ENCODE assay signal across 8 mouse cellular contexts in the genomic region with DNA sequence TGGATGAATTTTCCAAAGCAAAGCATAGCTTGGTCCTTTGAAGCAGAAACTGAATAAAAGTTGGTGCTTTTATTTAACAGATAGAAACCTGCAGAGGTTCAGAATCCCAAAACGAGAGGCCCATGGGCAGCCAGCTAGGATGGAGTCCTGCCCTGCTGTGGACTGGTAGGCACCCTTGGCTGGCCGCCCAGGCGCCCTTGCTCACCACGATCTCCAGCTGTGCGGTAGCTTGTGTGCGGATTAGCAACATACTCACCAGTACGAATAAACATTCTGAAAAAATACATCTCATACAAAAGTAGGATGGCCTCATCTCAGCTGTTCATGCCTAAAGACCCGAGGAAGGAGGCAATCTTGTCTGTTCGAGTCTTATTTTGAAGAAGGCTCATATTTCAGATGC. TPM values are rescaled to one million over a fixed set of nuclear protein-coding genes. Genes with fewer than 3 reads are reported as not detected.
DNase-seq lines count a peak whose midpoint lies in the region; ATAC-seq lines count a peak whose summit lies in the region.
"Had no signal": no experiment of that assay in that cellular context is flagged by ENCODE, and none has a peak within 500 bp of the region (broad histone marks: within the 10 kb centered on the region; RNA-seq: fewer than 3 reads in every experiment).

No protein-coding gene starts in this region.

- WGBS in embryonic facial prominence, embryonic 14.5 days = 52% methylated on average over 9 of the region's 9 CpGs
- 71% methylated on average over 9 of the region's 9 CpGs for WGBS in hindbrain, embryonic 14.5 days
- 65% methylated on average over 9 of the region's 9 CpGs for WGBS in neural tube, embryonic 13.5 days

- no peaks in the 10 kb centered on the region for H3K9me3 ChIP-seq in embryonic facial prominence, embryonic 14.5 days (ENCODE audit: control insufficient read depth, low read length)
- no peaks in the 10 kb centered on the region for H3K9me3 ChIP-seq in hindbrain, embryonic 14.5 days (ENCODE audit: control insufficient read depth, low read length)
- H3K9me3 ChIP-seq in neural tube, embryonic 13.5 days = no peaks in the 10 kb centered on the region

- no peak overlapping the region for H3K27ac ChIP-seq in embryonic facial prominence, embryonic 14.5 days (replicated peaks; ENCODE audit: low read depth, low read length)
- H3K27ac ChIP-seq in hindbrain, embryonic 14.5 days = peak overlapping the region; percentile 95
- H3K27ac ChIP-seq in neural tube, embryonic 13.5 days (replicated peaks) = peak overlapping the region; percentile 97
- H3K27ac ChIP-seq: macrophage had no signal

- H3K4me1 ChIP-seq in embryonic facial prominence, embryonic 14.5 days (ENCODE audit: control insufficient read depth, insufficient read depth, low read length) = peaks cover 33% of the 10 kb centered on the region
- H3K4me1 ChIP-seq in hindbrain, embryonic 14.5 days (replicated peaks; ENCODE audit: control insufficient read depth, insufficient read depth, low read length) = peaks cover 50% of the 10 kb centered on the region
- peaks cover 81% of the 10 kb centered on the region for H3K4me1 ChIP-seq in neural tube, embryonic 13.5 days (replicated peaks)

- H3K36me3 ChIP-seq in embryonic facial prominence, embryonic 14.5 days (ENCODE audit: control insufficient read depth, insufficient read depth, low read length) = no peaks in the 10 kb centered on the region
- no peaks in the 10 kb centered on the region for H3K36me3 ChIP-seq in hindbrain, embryonic 14.5 days (replicated peaks; ENCODE audit: control insufficient read depth, insufficient read depth)
- H3K36me3 ChIP-seq in neural tube, embryonic 13.5 days = no peaks in the 10 kb centered on the region

- no peak overlapping the region for H3K4me3 ChIP-seq in embryonic facial prominence, embryonic 14.5 days (ENCODE audit: low read depth, low read length)
- H3K4me3 ChIP-seq in hindbrain, embryonic 14.5 days (replicated peaks; ENCODE audit: low read length) = no peak overlapping the region
- no peak overlapping the region for H3K4me3 ChIP-seq in neural tube, embryonic 13.5 days

- no peak overlapping the region for H3K4me2 ChIP-seq in embryonic facial prominence, embryonic 14.5 days (ENCODE audit: low read depth, low read length)
- no peak overlapping the region for H3K4me2 ChIP-seq in hindbrain, embryonic 14.5 days (replicated peaks)
- 0 out of 2 replicates have a peak overlapping the region, but pooled peaks have one; percentile 48 for H3K4me2 ChIP-seq in neural tube, embryonic 13.5 days

- DNase-seq in kidney, postnatal 25 days = peak; percentile 35 to 45
- DNase-seq in kidney, adult 11 months = no peak
- peak; percentile 62 for DNase-seq in embryonic facial prominence, embryonic 14.5 days (ENCODE audit: low spot score)
- no peak for DNase-seq in hindbrain, embryonic 14.5 days (ENCODE audit: low spot score)
- DNase-seq in spleen, adult 18-20 months = no peak

- H3K27me3 ChIP-seq in embryonic facial prominence, embryonic 14.5 days (replicated peaks; ENCODE audit: control insufficient read depth, insufficient read depth, low read length) = no peaks in the 10 kb centered on the region
- H3K27me3 ChIP-seq in hindbrain, embryonic 14.5 days (ENCODE audit: control insufficient read depth, insufficient read depth, low read length) = no peaks in the 10 kb centered on the region
- no peaks in the 10 kb centered on the region for H3K27me3 ChIP-seq in neural tube, embryonic 13.5 days

- no peak overlapping the region for H3K9ac ChIP-seq in embryonic facial prominence, embryonic 14.5 days (ENCODE audit: low read depth, low read length)
- no peak overlapping the region for H3K9ac ChIP-seq in hindbrain, embryonic 14.5 days
- H3K9ac ChIP-seq in neural tube, embryonic 13.5 days = no peak overlapping the region

- ATAC-seq in embryonic facial prominence, embryonic 14.5 days (ENCODE audit: low read depth) = no peak
- ATAC-seq in hindbrain, embryonic 14.5 days (ENCODE audit: low FRiP score) = no peak
- no peak for ATAC-seq in neural tube, embryonic 13.5 days (ENCODE audit: low read depth)
- no peak for ATAC-seq in erythroid progenitor cell, adult 5-6 weeks (replicated peaks; ENCODE audit: low FRiP score, poor library complexity, severe bottlenecking)

RNA-seq across cellular contexts. Expression of gene Ttc30a1, which starts 6.0 kb away (rescaled TPM):
- polyA plus RNA-seq in embryonic facial prominence, embryonic 14.5 days (2014; fragmentation: Nextera tagmentation; extraction: Ambion mirVana) = 7.4 and 7.8 TPM in 2 replicates
- 8.7 and 9.2 TPM in 2 replicates for polyA plus RNA-seq in hindbrain, embryonic 14.5 days (2014; fragmentation: Nextera tagmentation; extraction: Ambion mirVana)
- 7.9 TPM in 2 replicates for polyA plus RNA-seq in neural tube, embryonic 13.5 days (2015; fragmentation: Nextera tagmentation; extraction: Ambion mirVana)
- total RNA-seq in erythroid progenitor cell, adult 5-6 weeks (2015; ENCODE audit: low replicate concordance) = 0.84 and 2.2 TPM in 2 replicates
- total RNA-seq in erythroid progenitor cell, adult 5-6 weeks (2017; ENCODE audit: low replicate concordance) = 0.45 and 0.51 TPM in 2 replicates

RNA-seq across cellular contexts. Expression of gene Ttc30a2, which starts 9.8 kb away (rescaled TPM):
- 0.43 and 0.56 TPM in 2 replicates for polyA plus RNA-seq in embryonic facial prominence, embryonic 14.5 days (2014; fragmentation: Nextera tagmentation; extraction: Ambion mirVana)
- 1.3 and 1.5 TPM in 2 replicates for polyA plus RNA-seq in hindbrain, embryonic 14.5 days (2014; fragmentation: Nextera tagmentation; extraction: Ambion mirVana)
- polyA plus RNA-seq in neural tube, embryonic 13.5 days (2015; fragmentation: Nextera tagmentation; extraction: Ambion mirVana) = 0.65 and 1.1 TPM in 2 replicates
- not detected in 2 replicates for total RNA-seq in erythroid progenitor cell, adult 5-6 weeks (2015; ENCODE audit: low replicate concordance)
- not detected in 2 replicates for total RNA-seq in erythroid progenitor cell, adult 5-6 weeks (2017; ENCODE audit: low replicate concordance)
- polyA plus RNA-seq: macrophage had no signal

RNA-seq across cellular contexts. Expression of gene Ttc30b, which starts 49.4 kb away (rescaled TPM):
- polyA plus RNA-seq in embryonic facial prominence, embryonic 14.5 days (2014; fragmentation: Nextera tagmentation; extraction: Ambion mirVana) = 14.8 and 15.0 TPM in 2 replicates
- 22.7 and 23.6 TPM in 2 replicates for polyA plus RNA-seq in hindbrain, embryonic 14.5 days (2014; fragmentation: Nextera tagmentation; extraction: Ambion mirVana)
- 16.0 and 16.6 TPM in 2 replicates for polyA plus RNA-seq in neural tube, embryonic 13.5 days (2015; fragmentation: Nextera tagmentation; extraction: Ambion mirVana)
- total RNA-seq in erythroid progenitor cell, adult 5-6 weeks (2015; ENCODE audit: low replicate concordance) = 1.4 TPM in 1 of 2 replicates, not detected in the other
- not detected in 2 replicates for total RNA-seq in erythroid progenitor cell, adult 5-6 weeks (2017; ENCODE audit: low replicate concordance)

Comparison
In these comparisons a context has a peak if more than half of its experiments do, and no peak if none do; other contexts are left out.
1. DNase-seq: peak in kidney, postnatal 25 days (2 of 2) and embryonic facial prominence, embryonic 14.5 days (single experiment); none in kidney, adult 11 months (single experiment), hindbrain, embryonic 14.5 days (single experiment) and spleen, adult 18-20 months (0 of 2).